Comparison of ENCODE assay signal across 8 mouse cellular contexts in genomic region chr9:44879694-44880271, GRCm38 (mm10). TPM values are rescaled to one million over a fixed set of nuclear protein-coding genes. Genes with fewer than 3 reads are reported as not detected.
DNase-seq lines count a peak whose midpoint lies in the region; ATAC-seq and TF ChIP-seq lines count a peak whose summit lies in the region.

No protein-coding gene starts in this region.

- WGBS in forebrain, embryonic 15.5 days = under 1% methylated on average over 13 of the region's 13 CpGs
- 1% methylated on average over 13 of the region's 13 CpGs for WGBS in limb, embryonic 13.5 days
- WGBS in neural tube, embryonic 12.5 days = 0% methylated on average over 13 of the region's 13 CpGs

- no peaks in the 10 kb centered on the region for H3K9me3 ChIP-seq in forebrain, embryonic 15.5 days
- H3K9me3 ChIP-seq in limb, embryonic 13.5 days = no peaks in the 10 kb centered on the region
- no peaks in the 10 kb centered on the region for H3K9me3 ChIP-seq in neural tube, embryonic 12.5 days

- peak overlapping the region; percentile 89 for H3K4me2 ChIP-seq in forebrain, embryonic 15.5 days (replicated peaks)
- H3K4me2 ChIP-seq in limb, embryonic 13.5 days (replicated peaks) = peak overlapping the region; percentile 98
- peak overlapping the region; percentile 99 for H3K4me2 ChIP-seq in neural tube, embryonic 12.5 days (replicated peaks)

- no peak for ATAC-seq in forebrain, embryonic 15.5 days (replicated peaks)
- no peak for ATAC-seq in limb, embryonic 13.5 days (ENCODE audit: low FRiP score, low read depth)
- no peak for ATAC-seq in neural tube, embryonic 12.5 days (ENCODE audit: low FRiP score, low read depth)

- intact Hi-C loops in left cerebral cortex, adult 2 months (cut with DNase I) = loop anchor here (2.0 to 5.0 kb wide), 2 partner anchors 41 to 243 kb away; partner anchors contain the start of gene Atp5l
- intact Hi-C loops in left cerebral cortex, postnatal 14 days (cut with DNase I) = loop anchor here (5.0 kb wide), 2 partner anchors 42 to 43 kb away; partner anchors contain the start of gene Atp5l
- intact Hi-C loops in left cerebral cortex, postnatal 4 days (cut with DNase I) = loop anchor here (5.0 kb wide), 3 partner anchors 38 to 88 kb away; partner anchors contain the start of gene Ube4a

- H3K27ac ChIP-seq in left cerebral cortex, adult 2 months = peak overlapping the region; percentile 95
- peak overlapping the region; percentile 99 for H3K27ac ChIP-seq in forebrain, embryonic 15.5 days (replicated peaks)
- H3K27ac ChIP-seq in limb, embryonic 13.5 days = peak overlapping the region; percentile 99; the same call in 1 of the 2 replicates
- peak overlapping the region; percentile 48 for H3K27ac ChIP-seq in neural tube, embryonic 12.5 days

- peak overlapping the region; percentile 92 for H3K4me3 ChIP-seq in left cerebral cortex, adult 2 months
- H3K4me3 ChIP-seq in forebrain, embryonic 15.5 days = peak overlapping the region; percentile 62
- peak overlapping the region; percentile 87 for H3K4me3 ChIP-seq in limb, embryonic 13.5 days
- H3K4me3 ChIP-seq in neural tube, embryonic 12.5 days = peak overlapping the region; percentile 99

- H3K36me3 ChIP-seq in forebrain, embryonic 15.5 days = no peaks in the 10 kb centered on the region
- peaks cover 5% of the 10 kb centered on the region for H3K36me3 ChIP-seq in limb, embryonic 13.5 days
- H3K36me3 ChIP-seq in neural tube, embryonic 12.5 days = no peaks in the 10 kb centered on the region

- peaks cover 57% of the 10 kb centered on the region for H3K4me1 ChIP-seq in forebrain, embryonic 15.5 days
- peaks cover 58% of the 10 kb centered on the region for H3K4me1 ChIP-seq in limb, embryonic 13.5 days
- H3K4me1 ChIP-seq in neural tube, embryonic 12.5 days = peaks cover 48% of the 10 kb centered on the region

- TF ChIP-seq CTCF in left cerebral cortex, adult 2 months (IDR thresholded peaks at IDR 0.05) = no peak
- no peak for TF ChIP-seq CTCF in brain, embryonic 14.5 days (IDR thresholded peaks at IDR 0.05; ENCODE audit: borderline replicate concordance, extremely low read depth, insufficient read depth, insufficient read length)

- H3K27me3 ChIP-seq in forebrain, embryonic 15.5 days = no peaks in the 10 kb centered on the region
- H3K27me3 ChIP-seq in limb, embryonic 13.5 days = no peaks in the 10 kb centered on the region
- no peaks in the 10 kb centered on the region for H3K27me3 ChIP-seq in neural tube, embryonic 12.5 days (replicated peaks)

- TF ChIP-seq POLR2A in brain, embryonic 14.5 days (IDR thresholded peaks at IDR 0.05; ENCODE audit: borderline replicate concordance, extremely low read depth, insufficient read depth, insufficient read length, poor library complexity, severe bottlenecking) = no peak

- no peak for DNase-seq in left cerebral cortex, adult 2 months (ENCODE audit: extremely low spot score in 1 of 2, low spot score in 2 of 2)
- no peak for DNase-seq in left cerebral cortex, postnatal 14 days (ENCODE audit: low spot score in 2 of 2)
- peak; percentile 56 for DNase-seq in brain, embryonic 14.5 days (ENCODE audit: low read depth)
- DNase-seq in layer of hippocampus, adult 11-12 months (ENCODE audit: low spot score) = no peak
- DNase-seq in left cerebral cortex, postnatal 4 days = no peak

- peak overlapping the region; percentile 77 for H3K9ac ChIP-seq in forebrain, embryonic 15.5 days (replicated peaks)
- peak overlapping the region; percentile 97 for H3K9ac ChIP-seq in limb, embryonic 13.5 days
- peak overlapping the region; percentile 97 for H3K9ac ChIP-seq in neural tube, embryonic 12.5 days

RNA-seq across cellular contexts. Expression of gene Kmt2a, which starts 1.3 kb away (rescaled TPM):
- 10 to 100 TPM; 81.5 to 97.4 TPM for total RNA-seq in left cerebral cortex, adult 2 months (2021)
- 10 to 100 TPM; 44.2 to 54.4 TPM for total RNA-seq in left cerebral cortex, postnatal 14 days (2021)
- 25.6 and 41.4 TPM in 2 replicates for polyA plus RNA-seq in brain, embryonic 14.5 days (2012; rRNA removed)
- 30.3 and 31.6 TPM in 2 replicates for polyA plus RNA-seq in forebrain, embryonic 15.5 days (2015; fragmentation: Nextera tagmentation; extraction: Ambion mirVana)
- polyA plus RNA-seq in limb, embryonic 13.5 days (2015; fragmentation: Nextera tagmentation; extraction: Ambion mirVana) = 18.0 and 20.3 TPM in 2 replicates
- 25.3 and 29.6 TPM in 2 replicates for polyA plus RNA-seq in neural tube, embryonic 12.5 days (2016; fragmentation: Nextera tagmentation; extraction: Ambion mirVana)
- total RNA-seq in left cerebral cortex, postnatal 4 days (2021) = 10 to 100 TPM; 67.5 to 70.0 TPM

RNA-seq across cellular contexts. Expression of gene Atp5l, which starts 40.8 kb away (rescaled TPM):
- total RNA-seq in left cerebral cortex, adult 2 months (2021) = 100 to 1,000 TPM; 302 to 340 TPM
- 100 to 1,000 TPM; 372 to 384 TPM for total RNA-seq in left cerebral cortex, postnatal 14 days (2021)
- 610 and 841 TPM in 2 replicates for polyA plus RNA-seq in brain, embryonic 14.5 days (2012; rRNA removed)
- 730 and 763 TPM in 2 replicates for polyA plus RNA-seq in forebrain, embryonic 15.5 days (2015; fragmentation: Nextera tagmentation; extraction: Ambion mirVana)
- polyA plus RNA-seq in limb, embryonic 13.5 days (2015; fragmentation: Nextera tagmentation; extraction: Ambion mirVana) = 613 and 626 TPM in 2 replicates
- polyA plus RNA-seq in neural tube, embryonic 12.5 days (2016; fragmentation: Nextera tagmentation; extraction: Ambion mirVana) = 602 and 611 TPM in 2 replicates
- 100 to 1,000 TPM; 325 to 329 TPM for total RNA-seq in left cerebral cortex, postnatal 4 days (2021)

Comparison
In these comparisons a context has a peak if more than half of its experiments do, and no peak if none do; other contexts are left out.
1. H3K27ac ChIP-seq: peak in every context shown above with its lines; median percentile 99 in forebrain, embryonic 15.5 days; 99 in limb, embryonic 13.5 days; 95 in left cerebral cortex, adult 2 months; 48 in neural tube, embryonic 12.5 days.